Mouse (Mus musculus): Measurements from ENCODE around the gene Muc4. TPM values are rescaled to one million over a fixed set of nuclear protein-coding genes. Genes with fewer than 3 reads are reported as not detected.

Gene Muc4
- 0.06 and 0.28 TPM in 2 replicates for polyA plus RNA-seq (2016; fragmentation: Nextera tagmentation; extraction: Ambion mirVana)

- Histone ChIP-seq H3K9me3 (0 out of 2 replicates have a peak, but pooled peaks cover 3% of the 10 kb centered on the region), H3K27me3 (no peaks in the 10 kb centered on the region), H3K9ac (no peak within 1 kb of the TSS), H3K4me2 (replicated peaks) (no peak within 1 kb of the TSS), H3K36me3 (no peaks in the 10 kb centered on the region), H3K4me3 (no peak within 1 kb of the TSS), H3K27ac (no peak within 1 kb of the TSS), H3K4me1 (no peaks in the 10 kb centered on the region)
- 90% methylated on average over 2 of the region's 2 CpGs for WGBS
- no peak for ATAC-seq (ENCODE audit: insufficient number of reproducible peaks, insufficient read depth, low FRiP score, low TSS enrichment)
These were observed at the start of gene Muc4 for GRCm38 (mm10) chr16:32735586-32735985. Gene Muc4 (plus strand): TSS chr16:32735886.

- no peak overlapping the region for H3K9ac ChIP-seq
- no peak overlapping the region for H3K4me3 ChIP-seq
- H3K9me3 ChIP-seq: no peaks in the 10 kb centered on the region
- no peak for ATAC-seq (ENCODE audit: insufficient number of reproducible peaks, insufficient read depth, low FRiP score, low TSS enrichment)
- H3K4me2 ChIP-seq (replicated peaks): no peak overlapping the region
- no peaks in the 10 kb centered on the region for H3K27me3 ChIP-seq
- no peak overlapping the region for H3K27ac ChIP-seq
- no peaks in the 10 kb centered on the region for H3K4me1 ChIP-seq
- peaks cover 11% of the 10 kb centered on the region for H3K36me3 ChIP-seq
- 47% methylated on average over 5 of the region's 5 CpGs for WGBS
These were observed 49.7 kb upstream of the Muc4 start for GRCm38 (mm10) chr16:32685998-32686397.

- Histone ChIP-seq H3K27me3 (no peaks in the 10 kb centered on the region), H3K4me2 (replicated peaks) (no peak overlapping the region), H3K27ac (no peak overlapping the region), H3K9ac (no peak overlapping the region), H3K9me3 (no peaks in the 10 kb centered on the region), H3K36me3 (peaks cover 7% of the 10 kb centered on the region), H3K4me3 (no peak overlapping the region), H3K4me1 (no peaks in the 10 kb centered on the region)
- WGBS: 74% methylated on average over 5 of the region's 5 CpGs
- ATAC-seq (ENCODE audit: insufficient number of reproducible peaks, insufficient read depth, low FRiP score, low TSS enrichment): no peak
These were observed 48.5 kb upstream of the Muc4 start for GRCm38 (mm10) chr16:32687221-32687620.

GRCm38 (mm10) chr16:32688770-32689169, 46.9 kb upstream of the Muc4 start:
- Histone ChIP-seq H3K4me2 (replicated peaks) (no peak overlapping the region), H3K9ac (no peak overlapping the region), H3K4me1 (no peaks in the 10 kb centered on the region), H3K4me3 (no peak overlapping the region), H3K36me3 (no peaks in the 10 kb centered on the region), H3K9me3 (no peaks in the 10 kb centered on the region), H3K27me3 (no peaks in the 10 kb centered on the region), H3K27ac (no peak overlapping the region)
- WGBS: 69% methylated on average over 4 of the region's 4 CpGs
- ATAC-seq (ENCODE audit: insufficient number of reproducible peaks, insufficient read depth, low FRiP score, low TSS enrichment): no peak

GRCm38 (mm10) chr16:32689501-32689900, 46.2 kb upstream of the Muc4 start:
- Histone ChIP-seq H3K27ac (no peak overlapping the region), H3K4me2 (replicated peaks) (no peak overlapping the region), H3K4me3 (no peak overlapping the region), H3K9ac (no peak overlapping the region), H3K9me3 (no peaks in the 10 kb centered on the region), H3K4me1 (no peaks in the 10 kb centered on the region), H3K36me3 (no peaks in the 10 kb centered on the region), H3K27me3 (no peaks in the 10 kb centered on the region)
- no peak for ATAC-seq (ENCODE audit: insufficient number of reproducible peaks, insufficient read depth, low FRiP score, low TSS enrichment)
- WGBS: 5% methylated on average over 9 of the region's 9 CpGs

GRCm38 (mm10) chr16:32696841-32697464, 38.7 kb upstream of the Muc4 start:
- H3K4me2 ChIP-seq (replicated peaks): no peak overlapping the region
- 45% methylated on average over 7 of the region's 7 CpGs for WGBS

GRCm38 (mm10) chr16:32697665-32698446, 37.8 kb upstream of the Muc4 start:
- no peaks in the 10 kb centered on the region for H3K9me3 ChIP-seq
- H3K9ac ChIP-seq: no peak overlapping the region
- H3K4me2 ChIP-seq (replicated peaks): no peak overlapping the region
- ATAC-seq (ENCODE audit: insufficient number of reproducible peaks, insufficient read depth, low FRiP score, low TSS enrichment): no peak
- no peak overlapping the region for H3K4me3 ChIP-seq
- no peak overlapping the region for H3K27ac ChIP-seq
- H3K36me3 ChIP-seq: no peaks in the 10 kb centered on the region
- H3K4me1 ChIP-seq: peaks cover 4% of the 10 kb centered on the region; the same call in 1 of the 2 replicates
- H3K27me3 ChIP-seq: no peaks in the 10 kb centered on the region
- 87% methylated on average over 22 of the region's 22 CpGs for WGBS

More at GRCm38 (mm10) chr16:32696841-32697464, 38.7 kb upstream of the Muc4 start:
- Histone ChIP-seq H3K27me3 (no peaks in the 10 kb centered on the region), H3K9ac (no peak overlapping the region), H3K4me3 (no peak overlapping the region), H3K36me3 (no peaks in the 10 kb centered on the region), H3K4me1 (peaks cover 4% of the 10 kb centered on the region; the same call in 1 of the 2 replicates), H3K27ac (no peak overlapping the region), H3K9me3 (no peaks in the 10 kb centered on the region)
- no peak for ATAC-seq (ENCODE audit: insufficient number of reproducible peaks, insufficient read depth, low FRiP score, low TSS enrichment)

- 34% methylated on average over 7 of the region's 7 CpGs for WGBS
- Histone ChIP-seq H3K4me1 (peaks cover 4% of the 10 kb centered on the region; the same call in 1 of the 2 replicates), H3K9ac (no peak overlapping the region), H3K27me3 (no peaks in the 10 kb centered on the region), H3K4me2 (replicated peaks) (no peak overlapping the region), H3K9me3 (no peaks in the 10 kb centered on the region), H3K4me3 (no peak overlapping the region), H3K27ac (no peak overlapping the region), H3K36me3 (no peaks in the 10 kb centered on the region)
- ATAC-seq (ENCODE audit: insufficient number of reproducible peaks, insufficient read depth, low FRiP score, low TSS enrichment): no peak
These were observed 37.1 kb upstream of the Muc4 start for GRCm38 (mm10) chr16:32698550-32698949.

- ATAC-seq (ENCODE audit: insufficient number of reproducible peaks, insufficient read depth, low FRiP score, low TSS enrichment): no peak
- Histone ChIP-seq H3K4me1 (no peaks in the 10 kb centered on the region), H3K4me3 (no peak overlapping the region), H3K9ac (no peak overlapping the region), H3K4me2 (replicated peaks) (no peak overlapping the region), H3K36me3 (no peaks in the 10 kb centered on the region), H3K27ac (no peak overlapping the region), H3K9me3 (no peaks in the 10 kb centered on the region), H3K27me3 (no peaks in the 10 kb centered on the region)
- 61% methylated on average over 9 of the region's 9 CpGs for WGBS
These were observed 32.3 kb upstream of the Muc4 start for GRCm38 (mm10) chr16:32703312-32703912.

GRCm38 (mm10) chr16:32705606-32706005, 30.1 kb upstream of the Muc4 start:
- Histone ChIP-seq H3K27ac (no peak overlapping the region), H3K9ac (no peak overlapping the region), H3K9me3 (no peaks in the 10 kb centered on the region), H3K4me3 (no peak overlapping the region), H3K4me2 (replicated peaks) (no peak overlapping the region), H3K27me3 (no peaks in the 10 kb centered on the region), H3K36me3 (no peaks in the 10 kb centered on the region), H3K4me1 (no peaks in the 10 kb centered on the region)
- 98% methylated on average over 3 of the region's 3 CpGs for WGBS
- no peak for ATAC-seq (ENCODE audit: insufficient number of reproducible peaks, insufficient read depth, low FRiP score, low TSS enrichment)

- no peaks in the 10 kb centered on the region for H3K9me3 ChIP-seq
- no peak overlapping the region for H3K27ac ChIP-seq
- H3K36me3 ChIP-seq: no peaks in the 10 kb centered on the region
- ATAC-seq (ENCODE audit: insufficient number of reproducible peaks, insufficient read depth, low FRiP score, low TSS enrichment): no peak
- H3K27me3 ChIP-seq: no peaks in the 10 kb centered on the region
- H3K4me2 ChIP-seq (replicated peaks): no peak overlapping the region
- H3K4me3 ChIP-seq: no peak overlapping the region
- H3K4me1 ChIP-seq: peaks cover 7% of the 10 kb centered on the region; the same call in 1 of the 2 replicates
- WGBS: 58% methylated on average over 17 of the region's 17 CpGs
- H3K9ac ChIP-seq: no peak overlapping the region
These were observed 28.4 kb upstream of the Muc4 start for GRCm38 (mm10) chr16:32707111-32707823.
